Mouse (Mus musculus): Measurements from ENCODE around the gene Uncx. TPM values are rescaled to one million over a fixed set of nuclear protein-coding genes. Genes with fewer than 3 reads are reported as not detected.

Uncx gene
- polyA plus RNA-seq, 1 experiment from 2014 or later, result 0.08 TPM

GRCm38 (mm10) chr5:139593746-139594145 lies 50.5 kb downstream of the Uncx start:
- Histone ChIP-seq H3K27ac (no peak overlapping the region), H3K9ac (no peak overlapping the region), H3K27me3 (replicated peaks) (peaks cover 22% of the 10 kb centered on the region), H3K9me3 (no peaks in the 10 kb centered on the region), H3K36me3 (no peaks in the 10 kb centered on the region), H3K4me3 (replicated peaks) (no peak overlapping the region), H3K4me2 (no peak overlapping the region), H3K4me1 (peaks cover 4% of the 10 kb centered on the region)
- no peak for ATAC-seq (ENCODE audit: insufficient read depth, low FRiP score, low read depth)
- 21% methylated on average over 21 of the region's 21 CpGs for WGBS

DNA sequence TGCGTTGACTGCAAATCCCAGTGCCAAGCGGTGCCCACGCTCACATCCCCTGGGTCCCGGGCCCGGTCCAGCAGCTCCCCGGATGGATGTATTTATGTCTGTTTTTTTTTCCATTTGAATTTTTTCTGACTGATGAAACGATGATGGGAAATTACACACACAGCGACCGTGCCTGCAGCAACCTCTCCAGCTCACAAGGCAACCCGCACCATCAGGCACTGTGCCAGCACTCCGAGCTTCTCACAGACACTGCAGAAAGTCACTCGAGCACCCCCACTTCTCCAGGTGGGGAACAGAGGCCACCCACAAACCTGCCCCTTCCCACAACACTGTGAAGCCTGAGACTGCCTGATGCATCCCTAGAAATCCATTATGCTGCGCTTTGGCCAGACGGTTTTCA lies 51.7 kb downstream of the Uncx start:
- H3K36me3 ChIP-seq, result no peaks in the 10 kb centered on the region
- no peak overlapping the region for H3K9ac ChIP-seq
- H3K27me3 ChIP-seq (replicated peaks), result peaks cover 26% of the 10 kb centered on the region
- WGBS, result 64% methylated on average over 14 of the region's 14 CpGs
- H3K9me3 ChIP-seq, result no peaks in the 10 kb centered on the region
- H3K4me2 ChIP-seq, result no peak overlapping the region
- no peak overlapping the region for H3K27ac ChIP-seq
- H3K4me3 ChIP-seq (replicated peaks), result no peak overlapping the region
- no peak for ATAC-seq (ENCODE audit: insufficient read depth, low FRiP score, low read depth)
- H3K4me1 ChIP-seq, result peaks cover 14% of the 10 kb centered on the region

Other genes starting within 250 kb of the Uncx start
- 12.3 and 13.0 TPM in 2 replicates for gene Adap1, start 217.9 kb upstream of the Uncx start, polyA plus RNA-seq (2015; fragmentation: Nextera tagmentation; extraction: Ambion mirVana)
- gene Cox19, start 192.1 kb upstream of the Uncx start, polyA plus RNA-seq (2015; fragmentation: Nextera tagmentation; extraction: Ambion mirVana), result 109 and 115 TPM in 2 replicates
- gene Cyp2w1, start 190.9 kb upstream of the Uncx start, polyA plus RNA-seq (2015; fragmentation: Nextera tagmentation; extraction: Ambion mirVana), result 8.5 and 11.6 TPM in 2 replicates
- 2.7 and 3.3 TPM in 2 replicates for gene Gpr146, start 165.8 kb upstream of the Uncx start, polyA plus RNA-seq (2015; fragmentation: Nextera tagmentation; extraction: Ambion mirVana)
- gene C130050O18Rik, start 138.2 kb upstream of the Uncx start, polyA plus RNA-seq (2015; fragmentation: Nextera tagmentation; extraction: Ambion mirVana), result 0.72 and 1.1 TPM in 2 replicates
- 2.0 and 2.7 TPM in 2 replicates for gene Gper1, start 120.3 kb upstream of the Uncx start, polyA plus RNA-seq (2015; fragmentation: Nextera tagmentation; extraction: Ambion mirVana)
- 37.2 and 38.7 TPM in 2 replicates for gene 3110082I17Rik, start 83.0 kb upstream of the Uncx start, polyA plus RNA-seq (2015; fragmentation: Nextera tagmentation; extraction: Ambion mirVana)
- gene Zfand2a, start 58.9 kb upstream of the Uncx start, polyA plus RNA-seq (2015; fragmentation: Nextera tagmentation; extraction: Ambion mirVana), result 7.0 and 8.5 TPM in 2 replicates
- gene Micall2, start 192.8 kb downstream of the Uncx start, polyA plus RNA-seq (2015; fragmentation: Nextera tagmentation; extraction: Ambion mirVana), result 6.4 and 7.7 TPM in 2 replicates
- gene Ints1, start 232.2 kb downstream of the Uncx start, polyA plus RNA-seq (2015; fragmentation: Nextera tagmentation; extraction: Ambion mirVana), result 19.2 and 21.3 TPM in 2 replicates
- 16.1 and 18.3 TPM in 2 replicates for gene Mafk, start 248.0 kb downstream of the Uncx start, polyA plus RNA-seq (2015; fragmentation: Nextera tagmentation; extraction: Ambion mirVana)

Data from stomach, embryonic 15.5 days (tissue).